Mouse (Mus musculus): ENCODE results near the gene Thap8. TPM values are rescaled to one million over a fixed set of nuclear protein-coding genes. Genes with fewer than 3 reads are reported as not detected.
A peak's percentile ranks its signal among the peaks of the same experiment; 100 is the strongest.

Thap8 gene
- total RNA-seq, 1 experiment from 2014 or later, result not detected

DNA sequence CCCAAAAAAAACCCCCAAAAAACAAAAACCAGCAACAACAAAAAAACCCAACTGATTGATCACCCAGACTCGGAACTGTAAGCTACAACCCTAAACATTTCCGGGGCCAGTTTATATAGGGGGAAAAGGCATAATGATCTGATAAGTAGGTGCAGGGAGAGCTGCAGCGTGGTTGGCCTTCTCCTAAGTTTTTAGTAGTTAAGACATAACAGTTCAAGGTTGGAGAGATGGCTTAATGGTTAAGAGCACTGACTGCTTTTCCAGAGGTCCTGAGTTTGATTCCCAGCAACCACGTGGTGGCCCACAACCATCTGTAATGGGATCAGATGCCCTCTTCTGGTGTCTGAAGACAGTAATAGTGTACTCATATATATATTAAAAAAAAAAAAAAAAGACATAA is 1.6 kb downstream of the Thap8 start:
- ATAC-seq (replicated peaks; ENCODE audit: low read depth, poor library complexity, severe bottlenecking), result no peak

DNA sequence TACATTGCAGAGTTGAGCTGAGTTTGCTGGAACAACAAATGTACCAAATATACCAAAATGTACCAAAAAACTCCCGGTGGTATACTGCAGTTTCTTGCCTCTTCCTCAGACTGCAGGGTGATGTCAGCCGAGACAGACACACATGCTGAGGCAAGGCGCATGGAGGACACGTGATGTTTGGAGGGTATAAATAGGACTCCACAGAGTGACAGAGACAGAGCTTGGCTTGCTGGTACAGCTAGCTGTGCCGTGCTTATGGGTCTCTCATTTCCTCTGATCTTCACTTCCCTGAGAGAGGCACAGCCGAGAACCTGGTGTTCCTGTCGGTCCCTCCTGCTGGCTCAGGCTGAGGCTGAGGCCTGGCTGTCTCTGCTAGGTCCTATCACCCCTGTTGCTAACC is 2.8 kb downstream of the Thap8 start:
- no peak for ATAC-seq (replicated peaks; ENCODE audit: low read depth, poor library complexity, severe bottlenecking)

DNA sequence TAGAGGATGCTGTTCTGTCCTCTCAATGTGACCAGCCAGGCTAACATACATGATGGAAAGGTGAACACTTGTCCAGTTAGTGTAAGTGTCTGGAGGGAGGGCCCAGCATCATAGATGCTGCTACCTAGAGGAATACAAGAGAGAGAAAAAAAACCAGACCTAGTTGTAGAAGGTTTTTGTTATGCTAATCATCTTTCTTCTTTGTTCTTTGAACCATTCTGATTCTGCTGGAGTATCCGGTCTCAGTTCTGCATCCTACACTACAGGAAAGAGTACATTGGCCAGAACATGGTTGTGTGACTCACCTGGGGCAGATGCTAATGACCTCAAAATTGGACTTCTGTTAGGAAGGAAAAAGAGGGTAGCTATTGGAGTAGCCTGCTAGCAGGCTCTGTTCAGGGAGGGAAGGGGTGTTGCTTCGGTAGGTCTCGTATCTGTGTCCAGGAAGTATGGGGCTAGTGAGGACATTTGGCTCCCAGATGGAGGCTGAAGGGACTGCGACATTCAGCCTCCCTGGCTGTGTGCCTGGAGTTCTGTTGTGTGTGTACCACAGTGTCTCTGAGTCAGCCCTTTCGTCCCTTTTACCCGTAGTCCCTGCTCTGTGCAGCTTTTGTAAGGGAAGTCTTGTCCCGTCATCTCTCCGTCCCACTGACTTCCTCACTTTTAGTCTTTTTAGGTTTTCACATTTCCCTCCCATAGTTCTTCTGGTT is 7.0 kb downstream of the Thap8 start:
- no peak for ATAC-seq (replicated peaks; ENCODE audit: low read depth, poor library complexity, severe bottlenecking)

DNA sequence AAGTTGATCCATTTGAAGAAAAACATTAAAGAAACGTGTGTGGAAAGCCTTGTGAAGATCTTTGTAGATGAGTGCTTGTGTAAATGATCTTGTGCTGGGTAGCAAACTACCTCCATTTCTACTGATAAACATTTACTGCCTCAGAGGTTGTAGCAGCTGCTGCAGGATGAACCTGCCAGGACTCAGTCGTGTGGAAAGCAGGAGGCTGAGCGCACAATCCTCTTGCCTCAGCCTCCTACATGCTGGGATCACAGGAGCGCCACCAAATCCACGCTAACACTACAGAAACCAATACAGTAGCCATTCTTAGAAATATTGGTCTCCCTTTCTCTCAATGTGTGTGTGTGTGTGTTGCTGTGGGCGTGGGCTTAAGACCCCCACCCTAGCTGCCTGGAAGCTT is 8.2 kb downstream of the Thap8 start:
- ATAC-seq (replicated peaks; ENCODE audit: low read depth, poor library complexity, severe bottlenecking), result no peak

DNA sequence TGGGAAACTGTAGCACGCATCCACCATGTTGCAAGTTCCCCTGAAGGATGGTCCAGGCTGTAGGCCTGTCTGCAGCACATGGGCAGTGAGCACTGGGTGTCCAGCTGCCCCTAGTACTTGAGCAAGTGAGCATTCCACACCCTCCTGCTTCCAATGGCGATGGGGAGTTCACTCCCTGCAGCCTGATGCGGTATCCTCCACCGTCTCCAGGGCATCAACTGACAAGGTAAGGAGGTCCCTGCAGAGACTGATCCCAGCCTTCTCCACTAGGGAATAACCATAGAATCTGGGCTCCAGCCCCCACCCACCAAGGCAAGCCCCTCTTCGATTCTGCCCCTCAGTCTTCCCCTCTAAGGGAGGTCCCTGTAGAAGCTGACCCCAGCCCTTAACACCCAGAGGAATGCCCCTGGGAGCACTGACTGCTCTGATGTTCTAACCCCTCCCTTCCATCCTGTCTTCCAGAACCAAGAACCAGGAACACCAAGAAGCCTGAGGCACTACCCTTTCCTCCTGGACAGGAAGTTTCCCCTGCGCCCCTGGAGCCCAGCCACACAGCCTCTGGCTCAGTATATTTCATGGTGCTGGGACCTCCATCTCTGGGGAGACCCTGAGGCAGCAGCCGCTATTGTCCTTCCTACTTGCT is 9.3 kb downstream of the Thap8 start:
- ATAC-seq (replicated peaks; ENCODE audit: low read depth, poor library complexity, severe bottlenecking), result no peak

DNA sequence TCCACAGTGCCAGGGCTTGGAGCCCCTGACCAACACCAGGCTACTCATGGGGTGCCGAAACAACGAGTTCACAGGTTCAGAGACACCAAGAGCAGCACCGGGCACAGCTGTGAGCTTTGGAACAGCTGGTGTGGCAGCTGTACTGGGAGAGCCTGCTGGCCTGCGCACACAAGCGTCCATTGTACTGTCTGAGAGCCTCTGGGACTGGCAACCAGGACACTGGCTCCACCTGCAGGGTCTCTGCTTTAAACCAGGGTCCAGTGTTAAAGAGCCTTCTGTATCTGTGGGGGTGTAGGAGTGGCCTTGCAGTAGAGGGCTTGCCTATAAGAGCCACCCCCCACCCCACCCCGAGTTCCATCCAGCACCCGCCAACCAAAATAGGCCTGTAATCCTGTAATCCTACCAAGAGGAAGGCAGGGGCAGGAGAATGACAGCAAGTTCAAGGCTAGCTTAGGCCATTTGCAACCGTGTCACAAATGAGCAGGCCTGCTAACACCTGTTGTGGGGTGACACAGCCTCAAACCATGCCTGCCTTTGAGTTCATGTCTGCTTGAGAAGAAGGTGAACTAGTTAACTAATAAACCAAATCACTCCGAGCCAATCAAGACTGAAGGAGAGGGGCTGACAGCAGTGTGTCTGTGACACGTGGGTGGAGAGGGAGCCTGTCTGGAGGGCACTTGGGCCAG is 10.0 kb downstream of the Thap8 start:
- no peak for ATAC-seq (replicated peaks; ENCODE audit: low read depth, poor library complexity, severe bottlenecking)

DNA sequence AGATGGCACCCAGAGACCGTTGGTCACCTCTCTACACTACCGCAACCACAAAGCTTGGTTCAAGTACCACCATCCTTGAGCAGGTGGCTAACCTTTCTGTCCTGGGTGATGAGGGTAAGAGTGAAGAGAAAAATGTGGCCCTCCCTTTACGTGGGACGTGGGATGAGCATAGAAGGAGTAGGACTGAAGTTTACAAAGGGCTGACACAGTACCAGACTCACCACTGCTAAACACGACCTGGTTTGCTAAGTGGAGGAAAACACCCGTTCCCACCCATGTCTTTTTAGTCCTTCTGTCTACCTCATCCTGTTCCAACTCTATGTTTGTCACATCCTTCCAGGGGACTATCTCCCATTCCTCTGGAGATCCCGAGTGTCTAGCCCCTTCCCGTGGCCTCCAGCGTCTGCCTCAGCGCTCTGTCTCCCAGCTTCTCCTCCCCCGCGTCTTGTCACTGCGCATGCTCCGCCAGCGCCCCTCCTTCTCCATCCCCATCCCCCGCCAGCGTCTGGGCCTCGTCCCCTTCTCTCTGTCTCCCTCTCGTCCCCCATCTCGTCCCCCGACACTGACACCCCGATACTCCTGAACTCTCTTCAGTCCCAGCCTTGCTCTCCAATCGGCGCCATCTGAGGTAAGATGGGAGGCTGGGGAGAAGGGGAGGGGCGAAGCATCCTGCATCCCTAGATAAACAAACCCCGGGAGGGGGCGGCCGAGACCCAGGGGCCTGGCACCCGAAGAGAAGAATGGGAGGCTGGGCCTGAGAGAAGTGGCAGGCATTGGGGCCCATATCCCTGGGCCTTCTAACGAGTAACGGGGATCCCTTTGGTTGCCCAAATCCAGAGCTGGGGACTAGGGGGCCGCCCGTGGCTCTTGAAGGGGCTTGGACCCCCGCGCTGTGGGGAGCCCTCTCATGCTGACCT is 11.6 kb downstream of the Thap8 start, which contains the start of gene Clip3:
TSS of gene Clip3 (plus strand) at position 514 of the 917 bp plus-strand sequence.
- no peak for ATAC-seq (replicated peaks; ENCODE audit: low read depth, poor library complexity, severe bottlenecking)

DNA sequence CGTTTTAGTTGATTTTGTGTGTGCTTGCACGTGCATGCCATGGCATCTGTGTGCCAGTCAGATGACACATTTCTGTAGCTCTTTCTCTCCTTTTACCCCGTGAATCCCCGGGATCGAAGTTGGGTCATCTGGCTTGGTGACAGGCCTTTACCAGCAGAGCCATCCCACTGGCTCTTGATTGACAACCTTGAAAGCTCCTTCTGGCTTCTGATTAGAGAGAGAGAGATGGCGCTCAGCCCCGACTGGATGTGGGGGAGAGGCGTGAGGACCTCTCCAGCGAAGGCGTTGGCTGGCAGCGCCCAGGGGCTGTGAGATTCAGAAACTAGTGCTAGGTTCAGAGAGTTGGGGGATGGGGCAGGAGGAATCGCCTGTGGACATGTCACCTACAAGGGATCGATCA is 13.9 kb downstream of the Thap8 start:
- ATAC-seq (replicated peaks; ENCODE audit: low read depth, poor library complexity, severe bottlenecking), result no peak

DNA sequence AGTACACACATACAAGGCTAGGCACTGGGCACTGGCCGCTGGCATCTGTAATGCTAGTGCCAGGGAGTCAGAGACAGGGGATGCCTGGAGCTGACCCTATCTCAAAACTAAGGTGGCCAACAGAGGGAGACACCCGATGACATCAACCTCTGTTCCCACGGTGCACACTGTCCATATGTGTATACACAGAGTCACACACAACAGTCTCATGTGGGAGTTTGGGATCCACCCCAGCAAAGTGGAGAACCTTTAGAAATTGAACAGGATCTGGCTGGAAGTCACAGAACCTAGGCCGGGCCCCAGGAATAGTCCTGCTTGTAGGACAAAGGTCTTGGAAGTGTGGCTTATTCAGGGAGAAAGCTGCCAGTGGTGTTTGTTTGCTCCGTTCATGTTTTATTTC is 14.4 kb downstream of the Thap8 start:
- no peak for ATAC-seq (replicated peaks; ENCODE audit: low read depth, poor library complexity, severe bottlenecking)

DNA sequence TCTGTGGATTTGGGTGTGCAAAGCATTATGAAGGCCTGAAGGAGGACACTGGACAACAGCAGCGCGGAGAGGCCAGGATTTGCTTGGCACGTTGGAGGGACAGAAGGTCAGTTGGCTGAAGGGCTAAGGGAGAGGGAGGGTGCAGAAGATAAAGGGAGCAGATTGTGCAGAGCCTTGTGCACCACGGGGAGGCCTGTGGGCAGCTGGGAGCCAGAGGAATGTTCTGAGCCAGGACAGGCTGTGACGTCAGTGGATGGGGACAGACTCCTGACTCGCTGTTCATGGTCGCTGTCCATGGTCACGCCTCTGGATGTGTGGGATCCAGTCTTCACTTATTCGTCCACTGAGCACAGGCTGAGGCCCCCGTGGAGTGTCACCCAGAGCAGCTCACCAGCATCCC is 15.2 kb downstream of the Thap8 start:
- ATAC-seq (replicated peaks; ENCODE audit: low read depth, poor library complexity, severe bottlenecking), result no peak

DNA sequence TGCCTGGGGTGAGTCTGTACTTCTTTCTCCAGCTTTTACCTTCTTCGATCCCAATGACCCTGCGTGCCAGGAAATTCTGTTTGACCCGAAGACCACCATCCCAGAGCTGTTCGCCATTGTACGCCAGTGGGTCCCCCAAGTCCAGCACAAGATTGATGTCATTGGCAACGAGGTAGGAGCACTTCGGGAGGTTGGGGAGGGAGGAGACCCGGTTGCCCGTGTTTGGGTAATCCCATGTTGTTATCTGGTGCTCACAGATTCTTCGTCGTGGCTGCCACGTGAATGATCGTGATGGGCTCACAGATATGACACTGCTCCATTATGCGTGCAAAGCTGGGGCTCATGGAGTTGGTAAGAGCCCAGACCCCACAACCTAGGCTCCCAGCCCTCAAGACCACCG is 16.9 kb downstream of the Thap8 start:
- no peak for ATAC-seq (replicated peaks; ENCODE audit: low read depth, poor library complexity, severe bottlenecking)

DNA sequence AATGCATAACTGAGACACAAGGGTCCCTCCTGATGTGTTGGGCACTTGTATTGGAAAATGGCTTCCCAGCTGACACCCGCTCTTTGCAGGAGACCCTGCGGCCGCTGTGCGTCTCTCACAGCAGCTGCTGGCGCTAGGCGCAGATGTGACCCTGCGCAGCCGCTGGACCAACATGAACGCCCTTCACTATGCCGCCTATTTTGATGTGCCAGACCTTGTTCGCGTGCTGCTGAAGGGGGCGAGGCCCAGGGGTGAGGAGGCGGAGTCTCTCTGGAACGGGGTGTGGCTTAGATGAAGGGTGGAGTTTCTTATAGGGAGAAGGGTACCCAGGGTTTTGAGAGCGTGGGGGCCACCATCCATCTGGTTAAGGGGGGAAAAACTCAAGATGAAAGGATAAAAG is 17.4 kb downstream of the Thap8 start:
- no peak for ATAC-seq (replicated peaks; ENCODE audit: low read depth, poor library complexity, severe bottlenecking)

DNA sequence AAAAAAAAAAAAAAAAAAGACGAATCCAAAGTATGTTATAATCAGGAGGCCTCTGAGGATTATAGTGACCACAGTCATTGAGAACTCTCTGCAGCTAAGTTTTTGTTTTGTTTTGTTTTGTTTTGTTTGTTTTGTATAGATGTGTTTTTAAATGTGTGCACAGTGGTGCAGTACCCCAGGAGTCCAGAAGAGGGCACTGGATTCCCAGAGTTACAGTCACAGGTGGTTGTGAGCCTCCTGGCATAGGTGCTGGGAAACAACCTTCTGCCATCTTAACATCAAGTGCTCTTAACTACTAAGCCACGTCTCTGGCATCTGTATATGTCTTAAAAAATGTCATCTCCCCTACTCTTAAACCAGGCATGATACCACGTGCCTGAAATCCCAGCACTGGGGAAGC is 21.0 kb downstream of the Thap8 start:
- 0 out of 2 replicates have a peak, but pooled peaks have one; percentile 66 for ATAC-seq (replicated peaks; ENCODE audit: low read depth, poor library complexity, severe bottlenecking)

DNA sequence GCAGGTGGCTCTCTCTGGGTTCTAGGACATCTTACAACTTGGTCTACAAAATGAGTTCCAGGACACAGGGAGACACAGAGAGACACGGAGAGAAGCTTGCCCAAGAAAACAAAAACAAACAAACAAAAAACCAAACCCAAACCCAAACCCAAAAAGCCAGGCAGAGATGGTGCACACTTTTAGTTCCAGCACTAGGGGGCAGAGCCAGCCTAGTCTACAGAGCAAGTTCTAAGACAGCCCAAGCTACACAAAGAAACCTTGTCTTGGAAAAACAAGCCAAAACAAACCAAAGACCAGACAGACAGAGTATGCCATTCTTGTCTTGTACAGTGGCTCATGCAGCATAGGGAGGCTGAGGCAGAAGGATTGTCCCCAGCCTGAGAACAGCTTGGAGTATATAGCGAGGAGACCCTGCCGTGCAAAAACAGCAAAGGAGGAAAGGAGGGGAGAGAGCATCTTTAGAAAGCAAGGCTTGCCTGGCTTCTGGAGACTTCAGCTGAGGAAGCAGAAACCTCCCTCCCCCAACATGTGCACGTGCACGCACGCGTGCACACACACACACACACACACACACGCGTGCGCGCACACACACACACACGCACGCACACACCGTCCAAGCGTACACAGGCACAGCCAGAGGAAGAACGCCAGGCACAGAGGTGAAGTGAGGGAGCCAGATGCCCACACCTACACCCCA is 26.3 kb downstream of the Thap8 start:
- ATAC-seq (replicated peaks; ENCODE audit: low read depth, poor library complexity, severe bottlenecking), result no peak

DNA sequence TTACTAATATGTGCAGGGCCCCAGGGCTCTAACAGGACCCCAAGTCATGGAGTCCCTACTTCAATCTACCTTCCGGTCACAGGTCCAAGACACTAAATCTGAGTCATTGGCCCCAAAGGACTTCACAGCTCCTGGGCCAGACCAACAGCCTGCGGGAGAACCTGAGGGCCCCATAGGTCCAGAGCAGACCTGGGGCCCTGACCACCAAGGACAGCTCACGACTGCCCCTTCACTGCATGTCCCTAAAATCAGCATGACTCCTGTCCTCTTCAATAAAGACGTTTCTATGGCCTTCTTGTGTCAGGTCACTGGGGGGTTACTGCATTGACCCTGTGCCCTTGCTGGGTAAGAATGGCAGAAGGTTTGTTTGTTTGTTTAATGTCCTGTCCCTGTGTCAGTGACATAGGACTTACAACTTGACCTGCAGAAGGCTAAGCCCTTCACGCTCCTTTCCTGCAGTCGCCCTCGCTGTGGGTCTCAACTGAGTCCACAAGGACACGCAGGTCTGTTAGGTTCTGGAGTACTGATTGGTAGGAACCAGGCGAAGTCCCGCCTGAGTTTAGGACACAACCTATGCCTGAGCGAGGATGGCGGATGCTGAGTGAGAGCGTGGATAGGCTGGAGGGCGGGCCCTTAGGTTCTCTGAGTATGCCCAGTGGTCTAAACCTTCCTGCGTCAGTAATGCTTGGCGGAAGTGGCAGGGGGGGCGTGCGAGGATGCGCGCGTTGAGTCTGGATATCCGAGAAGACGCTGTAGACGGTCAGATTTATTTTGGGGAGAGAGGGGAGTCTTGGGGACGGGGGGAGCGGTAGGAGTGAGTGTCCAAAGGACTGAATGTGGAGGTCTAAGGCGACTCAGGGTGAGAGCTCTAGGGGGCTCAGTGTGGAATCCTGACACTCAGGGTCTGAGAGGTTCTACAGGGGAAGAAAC is 28.4 kb downstream of the Thap8 start, which contains the start of gene Alkbh6:
TSS of gene Alkbh6 (plus strand) at position 642 of the 930 bp plus-strand sequence.
- peak; percentile 99 for ATAC-seq (replicated peaks; ENCODE audit: low read depth, poor library complexity, severe bottlenecking)

DNA sequence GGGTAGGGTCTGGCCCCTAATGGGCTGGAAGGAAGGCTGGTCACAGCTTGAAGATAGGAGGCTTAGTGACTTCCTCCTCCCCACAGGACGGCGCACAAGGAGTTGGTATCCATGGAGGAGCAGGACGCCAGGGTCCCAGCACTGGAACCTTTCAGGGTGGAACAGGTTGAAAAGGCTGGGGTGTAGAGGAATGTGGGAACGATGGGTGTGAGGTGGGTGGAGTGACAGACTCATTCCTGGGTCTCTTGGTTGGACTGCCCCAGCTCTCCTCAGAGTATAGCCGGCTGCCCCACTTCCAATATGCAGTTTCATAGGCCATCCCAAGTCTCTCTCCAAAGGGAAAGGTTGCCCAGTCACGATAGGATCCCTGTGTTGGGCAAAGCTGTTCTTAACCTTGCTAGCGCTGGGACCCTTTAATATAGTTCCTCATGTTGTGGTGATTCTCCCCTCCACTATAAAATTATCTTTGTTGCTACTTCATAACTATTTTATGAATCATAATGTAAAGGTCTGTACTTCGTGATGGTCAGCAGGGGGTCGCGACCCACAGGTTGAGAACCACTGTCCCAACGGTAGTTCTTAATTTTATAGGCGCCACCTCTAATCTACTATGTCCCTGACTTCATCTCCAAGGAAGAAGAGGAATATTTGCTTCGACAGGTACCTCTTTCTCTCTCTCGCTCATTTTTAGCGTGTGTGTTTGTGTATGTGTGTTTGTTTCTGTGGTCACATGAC is 29.7 kb downstream of the Thap8 start:
- no peak for ATAC-seq (replicated peaks; ENCODE audit: low read depth, poor library complexity, severe bottlenecking)

DNA sequence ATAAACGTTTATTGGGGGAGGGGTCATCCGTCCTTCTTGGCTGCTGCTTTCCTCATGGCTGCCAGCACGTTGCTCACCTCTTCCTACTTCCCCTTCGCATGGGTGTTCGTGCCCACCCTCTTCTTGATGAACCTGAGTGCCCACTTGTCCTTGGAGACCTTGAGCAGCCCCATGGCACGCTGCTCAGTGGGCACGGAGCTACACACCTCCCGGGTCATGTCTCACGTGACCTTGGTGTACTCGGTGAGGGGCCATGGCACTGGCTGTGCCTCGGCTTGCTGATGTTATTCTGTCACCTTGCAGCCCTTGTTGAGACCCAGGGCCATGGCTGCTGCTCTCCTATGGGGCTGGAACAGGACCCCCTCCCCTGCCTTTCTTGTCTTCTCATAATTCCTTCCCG is 30.2 kb downstream of the Thap8 start:
- ATAC-seq (replicated peaks; ENCODE audit: low read depth, poor library complexity, severe bottlenecking), result no peak

Data from common myeloid progenitor, adult 5-6 weeks (primary cell).